Mouse (Mus musculus): ENCODE measurements around the gene Creb3. TPM values are rescaled to one million over a fixed set of nuclear protein-coding genes. Genes with fewer than 3 reads are reported as not detected.
"Not testable (repeated sequence)": the region's sequence is repeated elsewhere in the genome, so short reads cannot be mapped to it uniquely, and the experiment has no call there.

Creb3 gene
- total RNA-seq, 1 experiment from 2014 or later, result 97.5 TPM

DNA sequence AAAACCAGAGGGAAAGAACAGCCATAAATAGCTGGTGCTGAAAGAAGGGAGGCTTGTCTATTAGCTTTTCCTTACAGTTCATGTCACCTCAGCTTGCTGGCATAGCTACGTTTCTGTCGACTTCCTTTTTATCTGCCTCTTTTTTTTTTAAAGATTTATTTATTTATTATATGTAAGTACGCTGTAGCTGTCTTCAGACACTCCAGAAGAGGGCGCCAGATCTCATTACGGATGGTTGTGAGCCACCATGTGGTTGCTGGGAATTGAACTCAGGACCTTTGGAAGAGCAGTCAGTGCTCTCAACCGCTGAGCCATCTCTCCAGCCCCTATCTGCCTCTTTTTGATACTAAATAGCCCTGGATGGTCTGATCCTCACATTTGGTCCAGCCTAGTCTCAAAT is 10.3 kb upstream of the Creb3 start:
- not testable (repeated sequence) for ATAC-seq (replicated peaks in 1 of 2; ENCODE audit: insufficient read depth in 1 of 2, low FRiP score in 2 of 2, low TSS enrichment in 1 of 2, low read depth in 1 of 2, poor library complexity in 2 of 2, severe bottlenecking in 2 of 2)

DNA sequence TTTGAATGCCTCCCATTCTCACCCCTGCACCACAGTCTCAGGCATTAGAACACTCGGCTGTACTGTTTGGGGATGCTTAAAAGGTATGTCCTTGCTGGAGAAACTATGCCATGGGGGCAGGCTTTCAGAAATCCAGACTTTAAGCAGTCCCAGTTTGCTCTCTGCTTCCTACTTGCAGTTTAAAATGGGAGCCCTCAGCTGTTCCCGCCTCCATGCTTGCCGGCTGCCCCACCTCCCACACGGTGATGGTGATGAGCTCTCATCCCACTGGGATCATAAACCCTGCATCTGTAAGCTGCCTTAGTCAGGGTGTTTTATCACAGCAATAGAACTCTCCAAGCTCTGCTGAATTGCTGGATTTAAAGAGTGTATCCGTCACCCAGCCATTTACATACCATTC is 9.7 kb upstream of the Creb3 start:
- no peak for ATAC-seq (replicated peaks in 1 of 2; ENCODE audit: insufficient read depth in 1 of 2, low FRiP score in 2 of 2, low TSS enrichment in 1 of 2, low read depth in 1 of 2, poor library complexity in 2 of 2, severe bottlenecking in 2 of 2)

DNA sequence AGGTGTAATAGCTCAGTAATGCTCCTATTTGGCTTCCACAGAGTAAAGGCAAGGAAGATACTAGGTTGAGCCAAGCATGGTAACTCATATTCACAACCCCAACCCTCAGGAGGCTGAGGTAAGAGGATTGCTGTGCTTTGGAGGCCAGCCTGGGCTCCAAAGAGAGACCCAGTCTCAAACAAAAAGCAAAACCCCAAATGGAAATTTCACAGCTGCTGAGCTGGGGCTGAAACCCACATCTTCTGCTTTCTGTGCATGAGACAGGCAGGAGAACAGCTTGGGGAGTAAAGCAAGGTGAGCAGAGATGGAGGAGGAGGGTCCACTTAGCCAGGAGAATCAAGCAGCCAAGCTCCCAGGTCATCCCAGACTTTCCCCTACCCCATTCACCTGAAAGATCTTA is 8.2 kb upstream of the Creb3 start:
- ATAC-seq (replicated peaks in 1 of 2; ENCODE audit: insufficient read depth in 1 of 2, low FRiP score in 2 of 2, low TSS enrichment in 1 of 2, low read depth in 1 of 2, poor library complexity in 2 of 2, severe bottlenecking in 2 of 2), result no peak

GRCm38 (mm10) chr4:43555926-43556325 is 6.2 kb upstream of the Creb3 start:
- peak; percentile 3 to 8; a peak in 1 of 4 replicates for ATAC-seq (replicated peaks in 1 of 2; ENCODE audit: insufficient read depth in 1 of 2, low FRiP score in 2 of 2, low TSS enrichment in 1 of 2, low read depth in 1 of 2, poor library complexity in 2 of 2, severe bottlenecking in 2 of 2)

- ATAC-seq (replicated peaks in 1 of 2; ENCODE audit: insufficient read depth in 1 of 2, low FRiP score in 2 of 2, low TSS enrichment in 1 of 2, low read depth in 1 of 2, poor library complexity in 2 of 2, severe bottlenecking in 2 of 2), result no peak
Measured at GRCm38 (mm10) chr4:43558028-43558630, 4.0 kb upstream of the Creb3 start.

DNA sequence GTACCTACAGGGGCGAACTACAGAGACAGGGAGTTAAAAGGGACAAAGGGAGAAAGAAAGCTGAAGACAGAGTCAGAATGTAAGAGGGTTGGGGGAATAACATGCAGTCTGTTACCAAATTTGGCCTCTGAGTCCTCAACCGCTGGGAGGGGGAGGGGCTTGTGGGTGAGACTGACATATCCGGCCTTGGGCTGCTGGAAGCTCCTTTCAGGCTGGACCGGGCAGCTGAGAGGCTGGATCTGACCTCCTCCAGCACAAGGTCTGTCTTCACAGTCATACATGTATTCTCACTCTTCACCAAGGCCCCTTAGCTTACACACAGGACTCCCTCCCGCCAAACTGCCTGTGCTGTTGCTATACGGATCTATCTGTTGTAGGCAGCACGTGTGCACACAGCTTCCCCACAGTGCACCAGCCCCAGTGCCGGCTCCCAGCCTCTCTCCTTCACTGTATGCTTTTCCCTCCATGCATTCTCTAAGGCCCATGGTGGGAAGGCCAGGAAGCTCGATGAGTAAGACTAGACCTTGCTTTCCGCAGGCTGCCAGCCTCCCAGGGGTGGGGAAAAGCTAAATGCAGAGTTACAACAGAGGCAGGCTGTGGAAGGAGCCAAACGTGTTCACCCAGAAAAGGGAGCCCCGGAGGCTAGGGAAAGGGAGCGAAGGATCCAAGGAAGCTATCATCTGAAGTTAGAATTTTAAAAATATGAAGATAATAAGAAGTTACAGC is 3.3 kb upstream of the Creb3 start:
- 0 out of 4 replicates have a peak, but pooled peaks of 1 of the 2 experiments have one; percentile 13 for ATAC-seq (replicated peaks in 1 of 2; ENCODE audit: insufficient read depth in 1 of 2, low FRiP score in 2 of 2, low TSS enrichment in 1 of 2, low read depth in 1 of 2, poor library complexity in 2 of 2, severe bottlenecking in 2 of 2)

- ATAC-seq (replicated peaks in 1 of 2; ENCODE audit: insufficient read depth in 1 of 2, low FRiP score in 2 of 2, low TSS enrichment in 1 of 2, low read depth in 1 of 2, poor library complexity in 2 of 2, severe bottlenecking in 2 of 2), result no peak
Measured at GRCm38 (mm10) chr4:43559519-43560242, 2.5 kb upstream of the Creb3 start.

DNA sequence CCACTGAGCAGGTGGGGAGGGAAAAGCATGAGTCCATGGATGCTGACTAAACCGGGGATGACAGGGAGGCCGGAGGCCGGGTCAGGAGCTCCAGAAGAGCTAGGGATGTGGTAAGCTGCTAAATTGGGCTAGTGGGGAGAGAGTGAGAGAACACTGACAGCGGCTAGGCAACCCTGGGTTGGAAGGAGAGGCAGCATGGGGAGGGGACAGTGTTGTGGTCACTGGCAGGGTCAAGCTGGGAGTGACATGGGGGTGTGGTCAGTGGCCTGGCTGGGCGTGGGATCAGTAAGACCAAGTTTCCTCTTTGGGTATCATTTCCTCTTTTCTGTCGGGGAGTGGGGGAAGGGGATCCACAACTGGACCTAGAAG is 1.9 kb upstream of the Creb3 start:
- ATAC-seq (replicated peaks in 1 of 2; ENCODE audit: insufficient read depth in 1 of 2, low FRiP score in 2 of 2, low TSS enrichment in 1 of 2, low read depth in 1 of 2, poor library complexity in 2 of 2, severe bottlenecking in 2 of 2), result peak in 1 of 2 experiments; percentile 6; a peak in 1 of 4 replicates

DNA sequence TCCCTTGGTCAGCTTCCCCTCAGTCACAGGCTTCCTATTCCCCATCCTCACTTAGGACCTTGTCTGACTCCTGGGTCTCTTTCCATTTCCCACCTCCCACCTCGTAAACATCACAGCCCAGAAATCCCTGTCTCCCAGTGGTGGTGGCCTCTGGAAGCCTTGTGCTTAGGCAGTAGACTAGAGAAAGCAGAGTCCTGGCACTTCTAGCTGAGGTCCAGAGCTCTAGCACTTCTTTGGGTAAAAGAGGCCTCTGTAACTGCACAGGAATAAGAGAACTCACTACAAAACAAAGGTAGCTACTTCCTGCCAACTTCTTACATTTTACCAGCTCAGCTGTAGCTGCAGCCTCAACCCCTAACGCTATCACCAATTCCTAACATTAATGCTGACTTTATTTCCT is 1.2 kb upstream of the Creb3 start:
- no peak for ATAC-seq (replicated peaks in 1 of 2; ENCODE audit: insufficient read depth in 1 of 2, low FRiP score in 2 of 2, low TSS enrichment in 1 of 2, low read depth in 1 of 2, poor library complexity in 2 of 2, severe bottlenecking in 2 of 2)

DNA sequence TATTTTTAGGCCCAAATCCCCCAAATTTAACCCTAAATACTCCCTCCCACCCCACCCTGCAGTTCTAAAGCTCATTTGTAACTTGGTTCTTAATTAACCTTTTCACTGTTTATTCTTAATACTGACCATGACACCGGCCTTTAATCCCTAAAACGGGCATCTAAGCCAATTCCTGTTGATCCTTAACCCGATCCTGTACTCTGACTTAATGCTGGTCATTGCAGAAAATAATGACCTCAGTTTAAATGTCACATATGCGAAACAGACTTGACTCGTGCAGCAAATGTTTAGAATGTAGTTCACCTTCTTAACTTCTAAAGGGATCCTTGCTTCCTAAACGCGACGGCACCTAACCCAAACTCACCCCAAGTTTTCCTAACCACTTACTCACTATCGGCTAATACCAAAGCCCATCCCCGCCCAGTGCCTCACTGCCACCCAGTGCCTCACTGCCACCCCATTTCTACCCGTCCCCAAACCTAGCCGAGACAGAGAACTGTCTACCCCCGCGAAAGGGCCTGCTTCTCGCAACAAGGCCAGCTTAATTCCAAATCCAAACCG is 616 bp upstream of the Creb3 start:
- ATAC-seq (replicated peaks in 1 of 2; ENCODE audit: insufficient read depth in 1 of 2, low FRiP score in 2 of 2, low TSS enrichment in 1 of 2, low read depth in 1 of 2, poor library complexity in 2 of 2, severe bottlenecking in 2 of 2), result no peak

- ATAC-seq (replicated peaks in 1 of 2; ENCODE audit: insufficient read depth in 1 of 2, low FRiP score in 2 of 2, low TSS enrichment in 1 of 2, low read depth in 1 of 2, poor library complexity in 2 of 2, severe bottlenecking in 2 of 2), result no peak
Measured at GRCm38 (mm10) chr4:43562769-43563600, 853 bp downstream of the Creb3 start.

GRCm38 (mm10) chr4:43563601-43563875 is 1.4 kb downstream of the Creb3 start:
- no peak for ATAC-seq (replicated peaks in 1 of 2; ENCODE audit: insufficient read depth in 1 of 2, low FRiP score in 2 of 2, low TSS enrichment in 1 of 2, low read depth in 1 of 2, poor library complexity in 2 of 2, severe bottlenecking in 2 of 2)

GRCm38 (mm10) chr4:43564231-43564630 is 2.1 kb downstream of the Creb3 start:
- no peak for ATAC-seq (replicated peaks in 1 of 2; ENCODE audit: insufficient read depth in 1 of 2, low FRiP score in 2 of 2, low TSS enrichment in 1 of 2, low read depth in 1 of 2, poor library complexity in 2 of 2, severe bottlenecking in 2 of 2)

DNA sequence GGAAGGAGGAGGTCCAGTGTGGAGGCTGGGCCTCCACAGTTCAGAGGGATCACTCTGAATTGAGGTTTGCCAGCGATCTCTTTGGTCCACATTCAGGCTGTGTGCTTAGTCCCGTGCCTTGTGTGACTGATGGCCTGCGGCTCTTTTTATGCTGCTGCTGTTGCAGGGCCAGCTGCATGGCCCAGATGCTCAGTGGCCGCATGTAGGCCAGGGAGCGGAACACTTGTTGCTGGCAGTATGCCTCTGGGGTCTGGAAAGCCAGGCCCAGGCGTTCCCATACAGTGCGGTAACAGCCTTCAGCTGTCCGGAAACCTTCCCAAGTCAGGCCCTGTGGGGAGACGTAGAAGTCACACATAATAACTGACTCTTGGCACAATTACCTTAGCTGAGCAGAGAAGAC is 5.0 kb downstream of the Creb3 start:
- ATAC-seq (replicated peaks in 1 of 2; ENCODE audit: insufficient read depth in 1 of 2, low FRiP score in 2 of 2, low TSS enrichment in 1 of 2, low read depth in 1 of 2, poor library complexity in 2 of 2, severe bottlenecking in 2 of 2), result no peak

- ATAC-seq (replicated peaks in 1 of 2; ENCODE audit: insufficient read depth in 1 of 2, low FRiP score in 2 of 2, low TSS enrichment in 1 of 2, low read depth in 1 of 2, poor library complexity in 2 of 2, severe bottlenecking in 2 of 2), result no peak
Measured at GRCm38 (mm10) chr4:43571395-43572045, 9.4 kb downstream of the Creb3 start.

- ATAC-seq (replicated peaks in 1 of 2; ENCODE audit: insufficient read depth in 1 of 2, low FRiP score in 2 of 2, low TSS enrichment in 1 of 2, low read depth in 1 of 2, poor library complexity in 2 of 2, severe bottlenecking in 2 of 2), result no peak
Measured at GRCm38 (mm10) chr4:43573561-43573960, 11.4 kb downstream of the Creb3 start.

- no peak for ATAC-seq (replicated peaks in 1 of 2; ENCODE audit: insufficient read depth in 1 of 2, low FRiP score in 2 of 2, low TSS enrichment in 1 of 2, low read depth in 1 of 2, poor library complexity in 2 of 2, severe bottlenecking in 2 of 2)
Measured at GRCm38 (mm10) chr4:43575356-43575755, 13.2 kb downstream of the Creb3 start.
